Mouse (Mus musculus) neural tube, embryonic 11.5 days (tissue): Measurements from ENCODE around the gene Ccdc110. TPM values are rescaled to one million over a fixed set of nuclear protein-coding genes. Genes with fewer than 3 reads are reported as not detected.

Experiments used
- ATAC-seq: fragments of 200-750 bp; cut with Nextera tagmentation; 2 replicates; pipeline ENCODE4 v1.8.0; 2017; ENCODE audit warnings: moderate number of reproducible peaks, mild to moderate bottlenecking, moderate TSS enrichment, moderate library complexity; ENCODE audit not compliant: insufficient read depth, low FRiP score, low TSS enrichment
- DNase-seq: peaks from one replicate; pipeline ENCODE4 v3.0.0-alpha.2; 2015; ENCODE audit warnings: low spot score
- H3K27ac ChIP-seq: fragments of 300-500 bp; sonication (generic); 2 replicates; pipeline ENCODE4 v1.5.1; 2014; ENCODE audit warnings: low read depth, mild to moderate bottlenecking, low read length
- H3K27me3 ChIP-seq: fragments of 300-500 bp; sonication (generic); 2 replicates; pipeline ENCODE4 v1.6.1; 2014; ENCODE audit warnings: mild to moderate bottlenecking, low read length, mixed read lengths; ENCODE audit not compliant: control insufficient read depth, insufficient read depth
- H3K36me3 ChIP-seq: fragments of 300-500 bp; sonication (generic); 2 replicates; pipeline ENCODE4 v1.6.1; 2014; ENCODE audit warnings: mild to moderate bottlenecking, low read length, moderate library complexity, mixed read lengths; ENCODE audit not compliant: control insufficient read depth, insufficient read depth
- H3K4me1 ChIP-seq: fragments of 300-500 bp; sonication (generic); 2 replicates; pipeline ENCODE4 v1.6.1; 2014; ENCODE audit warnings: low read length, mixed read lengths; ENCODE audit not compliant: control insufficient read depth, insufficient read depth
- H3K4me2 ChIP-seq: fragments of 300-500 bp; sonication (generic); 2 replicates; pipeline ENCODE4 v1.6.1; 2014; ENCODE audit warnings: low read depth, mild to moderate bottlenecking, moderate library complexity
- H3K4me3 ChIP-seq: fragments of 300-500 bp; sonication (generic); 2 replicates; pipeline ENCODE4 v1.5.1; 2014; ENCODE audit warnings: low read depth, low read length
- H3K9ac ChIP-seq: fragments of 300-500 bp; sonication (generic); 2 replicates; pipeline ENCODE4 v1.6.1; 2014; ENCODE audit warnings: mild to moderate bottlenecking, low read length
- H3K9me3 ChIP-seq: fragments of 300-500 bp; sonication (generic); 2 replicates; pipeline ENCODE4 v1.6.1; 2016; ENCODE audit warnings: low read length; ENCODE audit not compliant: control insufficient read depth
- WGBS: fragments of 180-500 bp; shearing (Covaris S2); extraction: QIAGEN DNeasy Blood & Tissue Kit; methylation state at CpG from one replicate; pipeline ENCODE4 v1.1.7; 2014; 5-methylcytosine and 5-hydroxymethylcytosine counted together
- polyA plus RNA-seq: library from polyadenylated mRNA; unstranded; fragments of >200 nt; fragmentation: Nextera tagmentation; extraction: Ambion mirVana; gene quantifications from 2 replicates; pipeline ENCODE4 v1.2.1, GENCODE M21; 2014

Ccdc110 gene
- not detected in 2 replicates for polyA plus RNA-seq

GRCm38 (mm10) chr8:45934582-45935014 lies at the start of gene Ccdc110:
Gene Ccdc110, plus strand, starts transcription at chr8:45934619.
- Histone ChIP-seq H3K9ac (peak within 1 kb of the TSS; percentile 27; the same call in 1 of the 2 replicates), H3K9me3 (no peaks in the 10 kb centered on the region), H3K36me3 (no peaks in the 10 kb centered on the region), H3K4me3 (peak within 1 kb of the TSS; percentile 21), H3K27ac (no peak within 1 kb of the TSS), H3K27me3 (no peaks in the 10 kb centered on the region), H3K4me2 (peak within 1 kb of the TSS; percentile 47), H3K4me1 (no peaks in the 10 kb centered on the region)
- peak; percentile 81 for ATAC-seq
- WGBS = 3% methylated on average over 23 of the region's 23 CpGs
- peak; percentile 96 for DNase-seq

DNA sequence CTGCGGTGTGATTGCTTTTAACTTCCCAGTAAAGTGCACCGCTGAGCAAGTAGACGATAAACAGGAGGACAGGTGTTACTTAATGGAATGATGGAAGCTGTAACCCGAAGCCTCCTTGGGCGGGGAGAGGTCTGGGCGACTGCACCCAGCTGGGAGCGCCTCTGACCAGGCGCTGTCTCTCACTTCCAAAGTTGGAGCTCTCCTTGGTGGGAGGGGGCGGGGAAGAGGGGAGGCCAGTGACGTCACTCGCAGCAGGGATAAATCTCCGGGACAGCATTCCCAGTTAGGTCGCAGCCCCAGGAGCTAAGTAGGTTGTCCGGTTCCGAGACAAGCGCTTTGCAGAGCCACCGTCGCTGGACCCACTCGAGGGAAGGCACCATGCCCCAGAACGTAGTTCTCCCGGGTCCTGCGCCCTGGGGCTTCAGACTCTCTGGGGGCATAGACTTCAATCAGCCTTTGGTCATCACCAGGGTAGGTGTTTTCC lies 49.2 kb upstream of the Ccdc110 start, which contains the start of gene Pdlim3:
Gene Pdlim3 (plus strand): TSS at position 260 of the 484 bp plus-strand sequence.
- peak within 1 kb of the TSS; percentile 73 for H3K4me2 ChIP-seq
- WGBS = under 1% methylated on average over 22 of the region's 22 CpGs
- peak within 1 kb of the TSS; percentile 36 for H3K4me3 ChIP-seq
- no peaks in the 10 kb centered on the region for H3K36me3 ChIP-seq
- peak within 1 kb of the TSS; percentile 15 for H3K9ac ChIP-seq
- H3K4me1 ChIP-seq = 0 out of 2 replicates have a peak, but pooled peaks cover 4% of the 10 kb centered on the region
- ATAC-seq (peak; percentile 66; the same call in 1 of the 2 replicates), DNase-seq (peak; percentile 67)
- H3K27me3 ChIP-seq = peaks cover 2% of the 10 kb centered on the region; the same call in 1 of the 2 replicates
- no peak within 1 kb of the TSS for H3K27ac ChIP-seq
- H3K9me3 ChIP-seq = no peaks in the 10 kb centered on the region; the same call in 1 of the 2 replicates

GRCm38 (mm10) chr8:45885775-45886174 lies 48.6 kb upstream of the Ccdc110 start:
- Histone ChIP-seq H3K27ac (no peak overlapping the region), H3K4me2 (peak overlapping the region; percentile 73), H3K36me3 (no peaks in the 10 kb centered on the region), H3K9me3 (no peaks in the 10 kb centered on the region), H3K9ac (peak overlapping the region; percentile 15; the same call in 1 of the 2 replicates), H3K4me3 (peak overlapping the region; percentile 36), H3K4me1 (0 out of 2 replicates have a peak, but pooled peaks cover 4% of the 10 kb centered on the region), H3K27me3 (peaks cover 2% of the 10 kb centered on the region; the same call in 1 of the 2 replicates)
- ATAC-seq = peak; percentile 69; the same call in 1 of the 2 replicates
- no peak for DNase-seq
- 34% methylated on average over 2 of the region's 2 CpGs for WGBS

- Histone ChIP-seq H3K27me3 (no peaks in the 10 kb centered on the region), H3K36me3 (no peaks in the 10 kb centered on the region), H3K27ac (no peak overlapping the region), H3K9me3 (no peaks in the 10 kb centered on the region), H3K4me1 (0 out of 2 replicates have a peak, but pooled peaks cover 4% of the 10 kb centered on the region), H3K9ac (no peak overlapping the region), H3K4me2 (no peak overlapping the region), H3K4me3 (no peak overlapping the region)
- WGBS = 90% methylated on average over 7 of the region's 7 CpGs
- DNase-seq (no peak), ATAC-seq (no peak)
Observed at GRCm38 (mm10) chr8:45889737-45890136, 44.7 kb upstream of the Ccdc110 start.

DNA sequence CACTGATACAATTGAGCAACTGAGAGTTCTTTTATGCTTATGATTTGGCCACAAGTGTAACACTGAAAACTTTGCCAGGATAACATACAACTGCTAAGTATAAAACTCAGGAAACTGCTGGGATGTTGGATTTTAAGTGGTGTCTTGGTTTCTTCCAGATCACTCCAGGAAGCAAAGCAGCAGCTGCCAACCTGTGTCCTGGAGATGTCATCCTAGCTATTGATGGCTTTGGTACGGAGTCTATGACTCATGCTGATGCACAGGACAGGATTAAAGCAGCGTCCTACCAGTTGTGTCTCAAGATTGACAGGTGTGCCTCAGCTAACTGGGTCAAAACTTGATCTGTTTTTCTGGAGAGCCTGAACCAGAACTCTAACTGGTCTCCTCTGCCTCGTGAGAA lies 37.8 kb upstream of the Ccdc110 start:
- no peaks in the 10 kb centered on the region for H3K36me3 ChIP-seq
- H3K27ac ChIP-seq = no peak overlapping the region
- DNase-seq (no peak), ATAC-seq (no peak)
- no peaks in the 10 kb centered on the region for H3K4me1 ChIP-seq
- WGBS = 88% methylated on average over 3 of the region's 3 CpGs
- no peaks in the 10 kb centered on the region for H3K27me3 ChIP-seq
- H3K9ac ChIP-seq = no peak overlapping the region
- H3K4me2 ChIP-seq = no peak overlapping the region
- H3K4me3 ChIP-seq = no peak overlapping the region
- H3K9me3 ChIP-seq = no peaks in the 10 kb centered on the region

DNA sequence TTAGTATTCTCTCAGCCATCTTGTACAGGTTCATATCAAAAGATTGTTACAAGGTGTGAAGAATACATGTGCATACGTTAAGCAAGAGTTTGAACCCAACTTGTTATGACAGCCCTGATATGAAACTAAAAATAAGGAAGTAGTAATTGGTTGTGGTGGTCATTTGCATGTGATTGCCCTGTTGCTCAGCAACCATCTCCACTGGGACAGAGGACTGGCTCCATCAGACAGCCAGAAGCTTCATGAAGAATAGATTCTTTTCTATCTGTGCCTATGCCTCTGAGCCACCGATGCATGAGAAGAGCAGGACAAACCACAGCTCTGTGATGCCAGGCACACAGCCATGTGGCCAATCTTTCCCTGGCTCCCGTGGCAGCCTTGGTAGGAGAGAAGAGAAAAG lies 34.6 kb upstream of the Ccdc110 start:
- no peaks in the 10 kb centered on the region for H3K27me3 ChIP-seq
- no peaks in the 10 kb centered on the region for H3K9me3 ChIP-seq
- 71% methylated on average over 3 of the region's 3 CpGs for WGBS
- no peak overlapping the region for H3K4me2 ChIP-seq
- ATAC-seq (no peak), DNase-seq (no peak)
- H3K4me3 ChIP-seq = no peak overlapping the region
- H3K9ac ChIP-seq = no peak overlapping the region
- no peaks in the 10 kb centered on the region for H3K36me3 ChIP-seq
- H3K27ac ChIP-seq = no peak overlapping the region
- H3K4me1 ChIP-seq = no peaks in the 10 kb centered on the region

DNA sequence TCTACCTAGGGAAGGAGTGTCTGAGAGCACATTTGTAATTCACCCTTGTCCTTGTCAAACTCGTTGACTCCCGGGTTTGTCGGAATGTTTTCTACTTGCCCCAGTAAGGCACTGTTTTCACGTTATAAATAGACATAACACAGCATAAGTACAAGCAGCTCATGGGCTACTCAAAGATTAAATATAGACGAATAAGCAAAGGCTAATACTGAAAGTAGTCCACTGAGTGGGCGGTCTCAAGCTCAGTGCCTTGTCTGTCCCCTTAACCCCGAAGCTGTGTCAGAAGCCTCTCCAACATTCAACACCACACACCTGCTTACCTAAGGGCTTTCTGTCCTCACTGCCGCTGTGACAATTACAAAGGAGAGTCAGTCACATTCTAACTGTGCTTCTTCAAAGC lies 32.8 kb upstream of the Ccdc110 start:
- WGBS = 87% methylated on average over 8 of the region's 8 CpGs
- Histone ChIP-seq H3K9ac (no peak overlapping the region), H3K4me2 (no peak overlapping the region), H3K4me3 (no peak overlapping the region), H3K27ac (no peak overlapping the region), H3K36me3 (no peaks in the 10 kb centered on the region), H3K4me1 (no peaks in the 10 kb centered on the region), H3K27me3 (no peaks in the 10 kb centered on the region), H3K9me3 (no peaks in the 10 kb centered on the region)
- DNase-seq (no peak), ATAC-seq (no peak)

DNA sequence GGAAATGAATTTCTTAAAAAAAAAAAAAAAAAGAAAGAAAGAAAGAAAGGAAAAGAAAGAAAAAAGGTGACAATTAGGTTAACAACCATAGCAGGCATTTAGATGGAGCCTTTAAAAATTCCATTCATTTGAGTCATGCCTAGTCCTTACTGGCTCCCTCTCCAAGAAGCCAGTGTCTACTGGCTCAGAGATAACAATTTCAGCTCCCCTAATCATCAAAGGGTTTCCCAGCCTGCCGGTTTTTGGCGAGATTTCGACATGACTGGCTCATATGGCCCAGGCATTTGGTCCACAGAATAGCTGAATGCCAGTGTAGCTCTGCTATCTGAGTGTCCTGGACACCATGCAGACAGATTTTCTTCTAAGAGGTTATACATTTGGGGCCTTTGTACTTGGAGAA lies 30.8 kb upstream of the Ccdc110 start:
- no peak overlapping the region for H3K27ac ChIP-seq
- no peaks in the 10 kb centered on the region for H3K4me1 ChIP-seq
- H3K27me3 ChIP-seq = no peaks in the 10 kb centered on the region
- no peak overlapping the region for H3K9ac ChIP-seq
- H3K4me3 ChIP-seq = no peak overlapping the region
- DNase-seq (no peak), ATAC-seq (no peak)
- no peaks in the 10 kb centered on the region for H3K9me3 ChIP-seq
- no peak overlapping the region for H3K4me2 ChIP-seq
- H3K36me3 ChIP-seq = no peaks in the 10 kb centered on the region
- WGBS = 50% methylated on average over 3 of the region's 3 CpGs

DNA sequence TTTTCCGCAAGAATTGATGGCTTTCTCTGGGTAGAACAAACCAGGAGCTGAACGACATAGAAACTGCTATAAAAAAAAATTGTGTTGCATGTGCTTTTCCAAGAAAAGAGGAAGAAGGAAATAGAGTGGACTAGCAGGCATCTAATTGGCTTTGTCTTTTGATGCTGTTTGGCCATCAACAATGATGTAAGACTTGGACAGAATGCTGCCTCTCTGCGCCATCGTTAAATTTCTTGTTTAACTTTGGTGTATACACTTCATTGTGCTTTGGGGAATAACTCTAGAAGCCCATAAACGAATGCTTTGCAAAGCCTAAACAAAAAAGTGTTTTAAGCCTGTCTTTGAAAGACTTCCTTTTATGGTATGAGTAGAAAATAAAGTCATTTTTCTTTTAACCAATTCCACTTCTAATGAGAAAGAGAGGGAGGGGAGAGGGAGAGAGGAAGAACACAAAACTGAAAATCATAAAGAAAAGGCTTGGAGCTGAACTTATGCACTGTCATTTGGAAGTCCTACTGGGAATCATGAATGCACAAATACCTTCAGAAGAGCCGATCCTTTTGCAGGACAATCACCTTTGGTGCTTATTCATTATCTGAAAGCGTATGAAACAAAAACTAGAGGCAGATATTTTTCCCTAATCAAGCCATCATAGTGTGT lies 28.7 kb upstream of the Ccdc110 start:
- DNase-seq (no peak), ATAC-seq (no peak)
- Histone ChIP-seq H3K9ac (no peak overlapping the region), H3K4me3 (no peak overlapping the region), H3K9me3 (no peaks in the 10 kb centered on the region), H3K4me2 (no peak overlapping the region), H3K4me1 (no peaks in the 10 kb centered on the region), H3K27me3 (no peaks in the 10 kb centered on the region), H3K36me3 (no peaks in the 10 kb centered on the region), H3K27ac (no peak overlapping the region)
- 82% methylated on average over 7 of the region's 7 CpGs for WGBS
